Mouse (Mus musculus) heart, adult 2 months (tissue): Measurements from ENCODE around the gene Kxd1.

Source experiments
- CTCF ChIP-seq: fragments of 200-600 bp; IDR thresholded peaks from 2 replicates; pipeline ENCODE4 v1.8.1; 2022; ENCODE audit warnings: antibody characterized with exemption, mild to moderate bottlenecking, moderate library complexity
- POLR2A ChIP-seq: fragments of 200-500 bp; IDR thresholded peaks from 2 replicates; pipeline ENCODE4 v1.6.1; 2011; ENCODE audit warnings: mild to moderate bottlenecking, low read depth, low read length, control low read depth; ENCODE audit not compliant: insufficient read depth

DNA sequence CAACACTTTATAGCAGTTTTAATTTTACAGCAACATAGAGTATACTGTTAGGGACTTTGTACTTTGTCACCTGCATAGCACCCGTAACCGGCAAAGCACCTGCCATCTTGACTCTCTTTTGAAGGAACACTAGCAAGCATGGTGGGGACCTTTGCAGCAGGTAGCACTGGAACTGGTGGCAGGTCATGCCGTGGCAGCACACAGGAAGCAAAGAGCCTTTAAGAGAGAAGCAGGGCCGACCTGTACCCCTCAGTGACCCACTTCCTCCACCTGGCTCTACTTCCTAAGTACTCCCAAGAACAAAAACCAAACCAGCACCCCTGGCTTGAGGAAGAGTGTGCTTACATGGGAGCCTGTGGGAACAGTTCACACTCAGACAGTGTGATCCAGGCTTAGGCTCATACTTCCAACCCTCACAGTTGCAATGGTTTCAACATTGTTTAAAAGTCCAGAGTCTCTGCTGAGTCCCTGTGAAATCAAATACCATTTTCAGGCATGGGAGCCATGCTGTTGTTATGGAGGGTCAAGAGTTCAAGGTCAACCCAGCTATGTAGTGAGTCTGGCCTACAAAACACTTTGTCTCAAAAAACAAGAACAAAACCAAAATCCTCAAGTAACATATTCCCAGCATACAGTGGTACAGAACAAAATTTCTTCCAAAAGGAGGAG lies 27.5 kb upstream of the Kxd1 start:
- TF ChIP-seq CTCF (no peak), POLR2A (no peak)
